Mouse (Mus musculus) ES-E14 (cell line): ENCODE data around the gene Gm4869. TPM values are rescaled to one million over a fixed set of nuclear protein-coding genes. Genes with fewer than 3 reads are reported as not detected.
"Not testable (repeated sequence)": the region's sequence is repeated elsewhere in the genome, so short reads cannot be mapped to it uniquely, and the experiment has no call there.

Experiments used
- DNase-seq: peaks from one replicate; pipeline ENCODE4 v3.0.0-alpha.2; 2013; ENCODE audit warnings: low read depth, low spot score
- H3K27ac ChIP-seq: 2 replicates; pipeline ENCODE4 v1.5.1; 2012; ENCODE audit warnings: low read depth, mild to moderate bottlenecking, low read length, moderate library complexity, mixed read lengths; ENCODE audit not compliant: poor library complexity, insufficient read depth, severe bottlenecking
- H3K36me3 ChIP-seq: 2 replicates; pipeline ENCODE4 v1.6.1; 2012; ENCODE audit warnings: mild to moderate bottlenecking, low read length, moderate library complexity, mixed read lengths; ENCODE audit not compliant: control insufficient read depth, poor library complexity, insufficient read depth, severe bottlenecking
- H3K4me1 ChIP-seq, 2 experiments: fragments of 150-350 bp in 1 of 2; sonication (generic) in 1 of 2; 2 replicates each; pipeline ENCODE4 v1.6.1; 2012; ENCODE audit warnings: low read length in 2 of 2, mild to moderate bottlenecking in 1 of 2, mixed read lengths in 1 of 2; ENCODE audit not compliant: control insufficient read depth in 2 of 2, insufficient read depth in 2 of 2, poor library complexity in 1 of 2
- H3K4me3 ChIP-seq, 2 experiments: fragments of 150-350 bp in 1 of 2; sonication (generic) in 1 of 2; 2 replicates each; pipeline ENCODE4 v1.5.1; 2012; ENCODE audit warnings: low read length in 2 of 2, low read depth in 1 of 2, mild to moderate bottlenecking in 1 of 2, mixed read lengths in 1 of 2; ENCODE audit not compliant: insufficient read depth in 1 of 2, poor library complexity in 1 of 2, severe bottlenecking in 1 of 2
- H3K9ac ChIP-seq: 2 replicates; pipeline ENCODE4 v1.6.1; 2012; ENCODE audit warnings: low read depth, mild to moderate bottlenecking, low read length, mixed read lengths; ENCODE audit not compliant: poor library complexity, insufficient read depth, severe bottlenecking
- H3K9me3 ChIP-seq: fragments of 150-350 bp; sonication (generic); 2 replicates; pipeline ENCODE4 v1.6.1; 2012; ENCODE audit warnings: low read depth, mild to moderate bottlenecking, low read length; ENCODE audit not compliant: control insufficient read depth, insufficient read depth
- CHD2 ChIP-seq: IDR thresholded peaks from 2 replicates; pipeline ENCODE4 v1.6.1; 2014; ENCODE audit warnings: mild to moderate bottlenecking, low read depth, low read length, inconsistent platforms
- HCFC1 ChIP-seq: IDR thresholded peaks from 2 replicates; pipeline ENCODE4 v1.6.1; 2012; ENCODE audit warnings: low read length, inconsistent platforms, borderline replicate concordance; ENCODE audit not compliant: insufficient read depth
- MAFK ChIP-seq: IDR thresholded peaks from 2 replicates; pipeline ENCODE4 v1.6.1; 2014; ENCODE audit warnings: mild to moderate bottlenecking, low read depth, low read length, inconsistent platforms; ENCODE audit not compliant: insufficient read depth
- ZC3H11A ChIP-seq: IDR thresholded peaks from 2 replicates; pipeline ENCODE4 v1.6.1; 2012; ENCODE audit warnings: low read depth, mild to moderate bottlenecking, inconsistent platforms, low read length, borderline replicate concordance
- ZNF384 ChIP-seq: IDR thresholded peaks from 2 replicates; pipeline ENCODE4 v1.6.1; 2012; ENCODE audit warnings: low read depth, low read length, inconsistent platforms
- in situ Hi-C, 2 experiments: fragments of 600-800 bp; cut with MboI; formaldehyde crosslinking; loops; one replicate each; pipeline ENCODE4 v1.15.1; 2025; ENCODE audit warnings: low sequenced_read_pairs in 2 of 2, inconsistent platforms in 1 of 2; ENCODE audit not compliant: unreplicated experiment in 2 of 2
- total RNA-seq: library from RNA; depleted of rRNA; stranded (reverse); fragments of 300-350 nt; gene quantifications from 2 replicates; pipeline ENCODE4 v1.2.3, GENCODE M21; 2012

Gm4869 gene
- total RNA-seq, 1 experiment: 0.13 TPM

GRCm38 (mm10) chr5:140500736-140501135, 55.3 kb downstream of the Gm4869 start:
- TF ChIP-seq HCFC1 (no peak), CHD2 (no peak), MAFK (no peak), ZNF384 (no peak), ZC3H11A (no peak)
- H3K36me3 ChIP-seq: no peaks in the 10 kb centered on the region
- H3K9ac ChIP-seq: no peak overlapping the region
- in situ Hi-C loops: no loop called here
- no peaks in the 10 kb centered on the region for H3K9me3 ChIP-seq
- H3K4me3 ChIP-seq: no peak overlapping the region
- DNase-seq: no peak
- H3K4me1 ChIP-seq: peaks cover 0 to 9% of the 10 kb centered on the region in 2 experiments; a peak in 1 of 4 replicates
- H3K27ac ChIP-seq: no peak overlapping the region

GRCm38 (mm10) chr5:140501982-140502836, 56.8 kb downstream of the Gm4869 start:
- Histone ChIP-seq H3K4me1 (peaks cover 0 to 16% of the 10 kb centered on the region in 2 experiments; a peak in 1 of 4 replicates), H3K4me3 (no peak overlapping the region; a peak in 1 of 4 replicates), H3K9me3 (no peaks in the 10 kb centered on the region), H3K9ac (peak overlapping the region; percentile 12), H3K27ac (no peak overlapping the region), H3K36me3 (no peaks in the 10 kb centered on the region)
- no peak for TF ChIP-seq ZC3H11A
- no peak for TF ChIP-seq HCFC1
- no peak for TF ChIP-seq CHD2
- no peak for TF ChIP-seq MAFK
- TF ChIP-seq ZNF384: no peak
- no peak for DNase-seq
- in situ Hi-C loops: no loop called here

- DNase-seq: not testable (repeated sequence)
Measured at GRCm38 (mm10) chr5:140502925-140503324, 57.5 kb downstream of the Gm4869 start.

GRCm38 (mm10) chr5:140505208-140505780, 59.8 kb downstream of the Gm4869 start, which contains the start of gene Chst12:
Chst12 (plus strand) TSS chr5:140505550.
- TF ChIP-seq HCFC1 (0 out of 2 replicates have a peak, but pooled peaks have one; percentile 52), MAFK (0 out of 2 replicates have a peak, but pooled peaks have one; percentile 30), ZNF384 (no peak), CHD2 (peak; percentile 93)
- Histone ChIP-seq H3K27ac (peak within 1 kb of the TSS; percentile 14; the same call in 1 of the 2 replicates), H3K36me3 (no peaks in the 10 kb centered on the region), H3K9me3 (no peaks in the 10 kb centered on the region), H3K4me3 (peak within 1 kb of the TSS; percentile 78), H3K4me1 (peaks cover 0 to 34% of the 10 kb centered on the region in 2 experiments; a peak in 2 of 4 replicates), H3K9ac (peak within 1 kb of the TSS; percentile 74)
- peak; percentile 99 for DNase-seq
- in situ Hi-C loops: no loop called here

More at GRCm38 (mm10) chr5:140502925-140503324, 57.5 kb downstream of the Gm4869 start:
- H3K36me3 ChIP-seq, H3K27ac ChIP-seq, in situ Hi-C loops, H3K9me3 ChIP-seq: not testable (repeated sequence)
- Histone ChIP-seq H3K4me1 (peaks cover 0 to 22% of the 10 kb centered on the region in 2 experiments; a peak in 1 of 4 replicates), H3K9ac (peak overlapping the region; percentile 12), H3K4me3 (peak overlapping the region; percentile 10 to 19; a peak in 1 of 4 replicates)
